Mouse (Mus musculus): ENCODE measurements around the gene Banf2. TPM values are rescaled to one million over a fixed set of nuclear protein-coding genes. Genes with fewer than 3 reads are reported as not detected.

Banf2 gene
- polyA plus RNA-seq, 1 experiment = not detected

GRCm38 (mm10) chr2:144009081-144009480, 23.8 kb upstream of the Banf2 start:
- TF ChIP-seq CTCF (IDR thresholded peaks at IDR 0.05; ENCODE audit: low read depth, low read length) (no peak), EP300 (IDR thresholded peaks at IDR 0.05; ENCODE audit: insufficient read depth, low read depth, low read length) (no peak), POLR2A (IDR thresholded peaks at IDR 0.05; ENCODE audit: insufficient read depth, low read length) (no peak)
- Histone ChIP-seq H3K36me3 (ENCODE audit: control insufficient read depth, insufficient read depth, low read length, poor library complexity, severe bottlenecking) (peaks cover 19% of the 10 kb centered on the region), H3K9me3 (replicated peaks; ENCODE audit: control insufficient read depth, insufficient read depth, low read length, poor library complexity, severe bottlenecking) (no peaks in the 10 kb centered on the region), H3K9ac (ENCODE audit: low read depth, poor library complexity, severe bottlenecking) (peak overlapping the region; percentile 99), H3K27ac (ENCODE audit: insufficient read depth, low read length) (no peak overlapping the region), H3K4me3 (ENCODE audit: low read depth, low read length) (no peak overlapping the region; the same call in 1 of the 2 replicates), H3K27me3 (ENCODE audit: control insufficient read depth, insufficient read depth, low read length, poor library complexity, severe bottlenecking) (no peaks in the 10 kb centered on the region), H3K4me1 (ENCODE audit: control insufficient read depth, insufficient read depth, low read length) (peaks cover 6% of the 10 kb centered on the region)

- Histone ChIP-seq H3K36me3 (ENCODE audit: control insufficient read depth, insufficient read depth, low read length, poor library complexity, severe bottlenecking) (peaks cover 17% of the 10 kb centered on the region), H3K27me3 (ENCODE audit: control insufficient read depth, insufficient read depth, low read length, poor library complexity, severe bottlenecking) (no peaks in the 10 kb centered on the region), H3K9me3 (replicated peaks; ENCODE audit: control insufficient read depth, insufficient read depth, low read length, poor library complexity, severe bottlenecking) (no peaks in the 10 kb centered on the region), H3K4me3 (ENCODE audit: low read depth, low read length) (peak overlapping the region; percentile 70), H3K4me1 (ENCODE audit: control insufficient read depth, insufficient read depth, low read length) (peaks cover 6% of the 10 kb centered on the region), H3K9ac (ENCODE audit: low read depth, poor library complexity, severe bottlenecking) (peak overlapping the region; percentile 99), H3K27ac (ENCODE audit: insufficient read depth, low read length) (no peak overlapping the region)
- TF ChIP-seq CTCF (IDR thresholded peaks at IDR 0.05; ENCODE audit: low read depth, low read length) = no peak
- TF ChIP-seq EP300 (IDR thresholded peaks at IDR 0.05; ENCODE audit: insufficient read depth, low read depth, low read length) = no peak
- TF ChIP-seq POLR2A (IDR thresholded peaks at IDR 0.05; ENCODE audit: insufficient read depth, low read length) = no peak
These were observed 23.1 kb upstream of the Banf2 start for GRCm38 (mm10) chr2:144009551-144010281.

DNA sequence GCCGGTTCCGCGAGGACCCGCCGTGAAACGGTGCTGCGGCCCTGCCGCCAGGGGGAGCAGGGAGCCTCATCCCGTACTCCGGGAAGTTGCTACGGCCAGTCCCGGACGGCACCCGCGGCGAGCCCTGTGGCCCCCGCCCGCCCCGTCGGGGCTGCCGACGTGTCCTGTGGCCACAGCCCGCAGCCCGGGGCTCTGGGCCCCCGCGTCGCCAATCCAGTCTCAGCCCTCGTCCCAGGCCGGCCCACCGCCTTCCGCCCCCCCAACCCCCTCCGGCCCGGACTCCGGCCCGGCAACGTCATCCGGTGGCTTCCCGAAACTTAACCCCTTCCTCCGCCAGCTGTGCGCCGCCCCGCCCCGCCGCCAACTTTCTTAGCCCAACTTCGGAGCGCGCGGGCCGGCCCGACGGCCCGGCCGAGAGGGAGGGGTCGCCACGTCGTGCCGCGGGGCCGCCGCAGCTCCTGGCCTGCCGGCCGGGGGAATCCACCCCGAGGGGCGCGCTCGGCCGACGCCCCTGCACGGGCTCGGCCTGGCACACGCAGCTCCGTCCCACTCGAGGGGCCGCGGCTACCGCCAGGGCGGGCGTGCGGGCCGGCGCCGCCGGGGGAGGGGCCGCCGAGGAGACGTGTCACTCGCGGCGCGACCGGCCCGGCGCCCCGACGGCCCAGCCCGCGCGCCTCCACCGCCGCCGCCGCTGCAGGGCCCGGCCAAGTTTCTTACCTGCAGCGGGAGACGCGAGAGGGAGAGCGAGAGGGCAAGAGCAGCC, 22.4 kb upstream of the Banf2 start:
- TF ChIP-seq POLR2A (IDR thresholded peaks at IDR 0.05; ENCODE audit: insufficient read depth, low read length) (no peak), CTCF (IDR thresholded peaks at IDR 0.05; ENCODE audit: low read depth, low read length) (peak; percentile 66)
- H3K4me3 ChIP-seq (ENCODE audit: low read depth, low read length) = peak overlapping the region; percentile 70
- H3K9ac ChIP-seq (ENCODE audit: low read depth, poor library complexity, severe bottlenecking) = peak overlapping the region; percentile 99
- no peaks in the 10 kb centered on the region for H3K9me3 ChIP-seq (replicated peaks; ENCODE audit: control insufficient read depth, insufficient read depth, low read length, poor library complexity, severe bottlenecking)
- H3K36me3 ChIP-seq (ENCODE audit: control insufficient read depth, insufficient read depth, low read length, poor library complexity, severe bottlenecking) = peaks cover 16% of the 10 kb centered on the region
- peaks cover 6% of the 10 kb centered on the region for H3K4me1 ChIP-seq (ENCODE audit: control insufficient read depth, insufficient read depth, low read length)
- H3K27ac ChIP-seq (ENCODE audit: insufficient read depth, low read length) = peak overlapping the region; percentile 48
- H3K27me3 ChIP-seq (ENCODE audit: control insufficient read depth, insufficient read depth, low read length, poor library complexity, severe bottlenecking) = no peaks in the 10 kb centered on the region

GRCm38 (mm10) chr2:144011080-144011551, 21.7 kb upstream of the Banf2 start, which contains the start of gene Rrbp1:
TSS of gene Rrbp1 (minus strand) at chr2:144011263.
- Histone ChIP-seq H3K9me3 (replicated peaks; ENCODE audit: control insufficient read depth, insufficient read depth, low read length, poor library complexity, severe bottlenecking) (no peaks in the 10 kb centered on the region), H3K9ac (ENCODE audit: low read depth, poor library complexity, severe bottlenecking) (peak within 1 kb of the TSS; percentile 99), H3K4me3 (ENCODE audit: low read depth, low read length) (peak within 1 kb of the TSS; percentile 70), H3K4me1 (ENCODE audit: control insufficient read depth, insufficient read depth, low read length) (peaks cover 5% of the 10 kb centered on the region), H3K27me3 (ENCODE audit: control insufficient read depth, insufficient read depth, low read length, poor library complexity, severe bottlenecking) (no peaks in the 10 kb centered on the region), H3K36me3 (ENCODE audit: control insufficient read depth, insufficient read depth, low read length, poor library complexity, severe bottlenecking) (peaks cover 16% of the 10 kb centered on the region), H3K27ac (ENCODE audit: insufficient read depth, low read length) (peak within 1 kb of the TSS; percentile 48)
- TF ChIP-seq POLR2A (IDR thresholded peaks at IDR 0.05; ENCODE audit: insufficient read depth, low read length) = peak; percentile 39
- TF ChIP-seq EP300 (IDR thresholded peaks at IDR 0.05; ENCODE audit: insufficient read depth, low read depth, low read length) = no peak

GRCm38 (mm10) chr2:144014051-144014450, 18.8 kb upstream of the Banf2 start:
- Histone ChIP-seq H3K9me3 (replicated peaks; ENCODE audit: control insufficient read depth, insufficient read depth, low read length, poor library complexity, severe bottlenecking) (no peaks in the 10 kb centered on the region), H3K4me1 (ENCODE audit: control insufficient read depth, insufficient read depth, low read length) (no peaks in the 10 kb centered on the region), H3K4me3 (ENCODE audit: low read depth, low read length) (no peak overlapping the region), H3K27ac (ENCODE audit: insufficient read depth, low read length) (no peak overlapping the region), H3K27me3 (ENCODE audit: control insufficient read depth, insufficient read depth, low read length, poor library complexity, severe bottlenecking) (no peaks in the 10 kb centered on the region), H3K9ac (ENCODE audit: low read depth, poor library complexity, severe bottlenecking) (no peak overlapping the region), H3K36me3 (ENCODE audit: control insufficient read depth, insufficient read depth, low read length, poor library complexity, severe bottlenecking) (no peaks in the 10 kb centered on the region)
- no peak for TF ChIP-seq EP300 (IDR thresholded peaks at IDR 0.05; ENCODE audit: insufficient read depth, low read depth, low read length)
- no peak for TF ChIP-seq POLR2A (IDR thresholded peaks at IDR 0.05; ENCODE audit: insufficient read depth, low read length)
- no peak for TF ChIP-seq CTCF (IDR thresholded peaks at IDR 0.05; ENCODE audit: low read depth, low read length)

DNA sequence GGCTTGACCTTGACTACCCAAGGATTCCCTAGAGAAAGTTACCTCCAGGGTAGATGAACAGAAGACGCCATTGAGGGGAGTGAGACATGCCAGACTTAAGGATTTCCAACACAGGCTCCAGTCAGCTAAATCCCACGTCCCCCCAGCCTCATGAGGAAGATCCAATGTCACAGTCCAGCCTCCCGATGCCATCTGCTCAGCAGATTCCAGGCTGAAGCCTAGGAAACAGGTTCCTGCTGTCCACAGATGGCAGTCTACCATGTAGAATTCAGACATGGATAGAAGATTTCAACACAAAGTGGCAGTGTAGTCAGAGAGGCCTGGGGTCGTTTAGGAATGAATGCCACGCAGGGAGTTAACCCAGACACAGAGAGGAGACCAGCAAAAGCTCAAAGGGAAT, 18.4 kb upstream of the Banf2 start:
- H3K27me3 ChIP-seq (ENCODE audit: control insufficient read depth, insufficient read depth, low read length, poor library complexity, severe bottlenecking) = no peaks in the 10 kb centered on the region
- H3K4me1 ChIP-seq (ENCODE audit: control insufficient read depth, insufficient read depth, low read length) = no peaks in the 10 kb centered on the region
- no peaks in the 10 kb centered on the region for H3K9me3 ChIP-seq (replicated peaks; ENCODE audit: control insufficient read depth, insufficient read depth, low read length, poor library complexity, severe bottlenecking)
- H3K9ac ChIP-seq (ENCODE audit: low read depth, poor library complexity, severe bottlenecking) = no peak overlapping the region
- H3K36me3 ChIP-seq (ENCODE audit: control insufficient read depth, insufficient read depth, low read length, poor library complexity, severe bottlenecking) = no peaks in the 10 kb centered on the region
- H3K27ac ChIP-seq (ENCODE audit: insufficient read depth, low read length) = no peak overlapping the region
- TF ChIP-seq CTCF (IDR thresholded peaks at IDR 0.05; ENCODE audit: low read depth, low read length) = no peak
- TF ChIP-seq EP300 (IDR thresholded peaks at IDR 0.05; ENCODE audit: insufficient read depth, low read depth, low read length) = no peak
- TF ChIP-seq POLR2A (IDR thresholded peaks at IDR 0.05; ENCODE audit: insufficient read depth, low read length) = no peak
- H3K4me3 ChIP-seq (ENCODE audit: low read depth, low read length) = no peak overlapping the region

Measured in ES-Bruce4 (cell line).